Mouse (Mus musculus) liver, embryonic 11.5 days (tissue): Measurements from ENCODE around the gene Cdkal1. TPM values are rescaled to one million over a fixed set of nuclear protein-coding genes. Genes with fewer than 3 reads are reported as not detected.

Source experiments
- ATAC-seq: fragments of 200-750 bp; cut with Nextera tagmentation; replicated peaks from 2 replicates; pipeline ENCODE4 v1.8.0; 2017; ENCODE audit warnings: moderate number of reproducible peaks, mild to moderate bottlenecking, moderate TSS enrichment, moderate library complexity; ENCODE audit not compliant: low FRiP score
- DNase-seq: peaks from one replicate; pipeline ENCODE4 v3.0.0-alpha.2; 2017; ENCODE audit warnings: low spot score
- H3K27ac ChIP-seq: fragments of 300-500 bp; sonication (generic); 2 replicates; pipeline ENCODE4 v1.5.1; 2014; ENCODE audit warnings: mild to moderate bottlenecking, low read depth, low read length, control low read depth
- H3K27me3 ChIP-seq: fragments of 300-500 bp; sonication (generic); replicated peaks from 2 replicates; pipeline ENCODE4 v1.6.1; 2014; ENCODE audit warnings: low read length, mixed read lengths; ENCODE audit not compliant: control insufficient read depth, insufficient read depth
- H3K36me3 ChIP-seq: fragments of 300-500 bp; sonication (generic); 2 replicates; pipeline ENCODE4 v1.6.1; 2014; ENCODE audit warnings: mild to moderate bottlenecking, low read length, moderate library complexity, mixed read lengths; ENCODE audit not compliant: control insufficient read depth, insufficient read depth
- H3K4me1 ChIP-seq: fragments of 300-500 bp; sonication (generic); replicated peaks from 2 replicates; pipeline ENCODE4 v1.6.1; 2014; ENCODE audit warnings: low read length, mixed read lengths; ENCODE audit not compliant: control insufficient read depth, insufficient read depth
- H3K4me2 ChIP-seq: fragments of 300-500 bp; sonication (generic); 2 replicates; pipeline ENCODE4 v1.6.1; 2014; ENCODE audit warnings: mild to moderate bottlenecking, control low read depth, moderate library complexity
- H3K4me3 ChIP-seq: fragments of 300-500 bp; sonication (generic); 2 replicates; pipeline ENCODE4 v1.5.1; 2014; ENCODE audit warnings: low read depth, low read length, control low read depth
- H3K9ac ChIP-seq: fragments of 300-500 bp; sonication (generic); 2 replicates; pipeline ENCODE4 v1.6.1; 2014; ENCODE audit warnings: low read depth, low read length, control low read depth
- H3K9me3 ChIP-seq: fragments of 300-500 bp; sonication (generic); 2 replicates; pipeline ENCODE4 v1.6.1; 2016; ENCODE audit warnings: low read length, inconsistent platforms, mixed read lengths; ENCODE audit not compliant: control insufficient read depth
- WGBS: fragments of 180-500 bp; shearing (Covaris S2); extraction: QIAGEN DNeasy Blood & Tissue Kit; methylation state at CpG from one replicate; pipeline ENCODE4 v1.1.7; 2014; 5-methylcytosine and 5-hydroxymethylcytosine counted together
- polyA plus RNA-seq: library from polyadenylated mRNA; unstranded; fragments of >200 nt; fragmentation: Nextera tagmentation; extraction: Ambion mirVana; gene quantifications from 2 replicates; pipeline ENCODE4 v1.2.1, GENCODE M21; 2014

Cdkal1 gene
- polyA plus RNA-seq, 1 experiment from 2014 or later = 26.3 TPM

DNA sequence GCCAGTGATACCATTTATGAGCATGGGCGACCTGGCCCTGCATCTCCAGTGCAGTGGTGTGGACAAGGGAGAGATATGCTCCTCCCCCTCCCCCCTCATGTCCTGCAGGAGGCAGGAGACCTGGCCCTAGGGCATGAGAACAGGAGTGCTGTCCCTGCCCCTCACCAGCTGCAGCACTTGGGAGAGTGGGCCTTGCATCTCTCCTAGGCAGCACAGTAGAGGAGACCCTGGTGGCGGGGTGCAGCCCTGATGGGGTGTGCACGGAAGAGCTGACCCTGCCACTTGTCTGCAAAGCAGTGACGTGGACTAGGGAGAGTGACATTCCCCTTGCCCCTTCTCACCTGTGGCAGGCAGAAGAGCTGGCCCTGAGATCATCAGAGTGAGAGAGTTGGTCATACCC lies 593.3 kb downstream of the Cdkal1 start:
- DNase-seq (no peak), ATAC-seq (no peak)
- no peak overlapping the region for H3K4me2 ChIP-seq
- 74% methylated on average over 4 of the region's 4 CpGs for WGBS
- H3K4me3 ChIP-seq = no peak overlapping the region
- no peak overlapping the region for H3K9ac ChIP-seq
- H3K9me3 ChIP-seq = no peaks in the 10 kb centered on the region
- no peaks in the 10 kb centered on the region for H3K4me1 ChIP-seq
- no peaks in the 10 kb centered on the region for H3K27me3 ChIP-seq
- H3K36me3 ChIP-seq = no peaks in the 10 kb centered on the region
- H3K27ac ChIP-seq = no peak overlapping the region

- Histone ChIP-seq H3K4me3 (no peak overlapping the region), H3K4me1 (no peaks in the 10 kb centered on the region), H3K27ac (no peak overlapping the region), H3K27me3 (no peaks in the 10 kb centered on the region), H3K9ac (no peak overlapping the region), H3K4me2 (no peak overlapping the region), H3K36me3 (no peaks in the 10 kb centered on the region), H3K9me3 (no peaks in the 10 kb centered on the region)
- DNase-seq = no peak
- ATAC-seq = no peak
- 73% methylated on average over 4 of the region's 4 CpGs for WGBS
Observed at GRCm38 (mm10) chr13:29248535-29248934, 606.9 kb downstream of the Cdkal1 start.

DNA sequence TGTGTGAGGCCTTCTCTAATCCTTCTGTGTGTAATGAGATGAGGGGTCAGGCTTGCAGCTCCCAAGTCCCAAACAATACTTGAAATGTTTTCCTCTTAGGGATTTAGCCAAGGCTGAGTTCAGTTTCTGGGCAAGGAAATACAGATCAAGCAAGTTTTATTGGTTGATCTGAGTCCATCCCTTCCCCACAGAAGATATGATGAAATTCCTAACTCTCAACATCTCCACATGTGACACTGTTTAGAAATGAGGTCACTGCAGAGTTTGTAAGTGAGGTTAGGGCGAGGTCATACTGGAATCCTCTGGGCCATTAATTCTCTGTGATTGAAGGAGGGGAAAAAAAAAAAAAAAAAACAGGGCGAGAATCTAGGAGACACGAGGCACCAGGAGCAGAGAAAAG lies 607.7 kb downstream of the Cdkal1 start:
- ATAC-seq = no peak
- Histone ChIP-seq H3K4me2 (no peak overlapping the region), H3K36me3 (no peaks in the 10 kb centered on the region), H3K27me3 (no peaks in the 10 kb centered on the region), H3K4me3 (no peak overlapping the region), H3K27ac (no peak overlapping the region), H3K9ac (no peak overlapping the region), H3K4me1 (no peaks in the 10 kb centered on the region), H3K9me3 (no peaks in the 10 kb centered on the region)
- 61% methylated on average over 3 of the region's 3 CpGs for WGBS
- no peak for DNase-seq

- Histone ChIP-seq H3K9ac (no peak overlapping the region), H3K4me1 (no peaks in the 10 kb centered on the region), H3K9me3 (no peaks in the 10 kb centered on the region), H3K4me2 (no peak overlapping the region), H3K4me3 (no peak overlapping the region), H3K27me3 (no peaks in the 10 kb centered on the region), H3K27ac (no peak overlapping the region), H3K36me3 (no peaks in the 10 kb centered on the region)
- DNase-seq = no peak
- ATAC-seq = no peak
- WGBS = 46% methylated on average over 4 of the region's 4 CpGs
Observed at GRCm38 (mm10) chr13:29235065-29235464, 620.4 kb downstream of the Cdkal1 start.

DNA sequence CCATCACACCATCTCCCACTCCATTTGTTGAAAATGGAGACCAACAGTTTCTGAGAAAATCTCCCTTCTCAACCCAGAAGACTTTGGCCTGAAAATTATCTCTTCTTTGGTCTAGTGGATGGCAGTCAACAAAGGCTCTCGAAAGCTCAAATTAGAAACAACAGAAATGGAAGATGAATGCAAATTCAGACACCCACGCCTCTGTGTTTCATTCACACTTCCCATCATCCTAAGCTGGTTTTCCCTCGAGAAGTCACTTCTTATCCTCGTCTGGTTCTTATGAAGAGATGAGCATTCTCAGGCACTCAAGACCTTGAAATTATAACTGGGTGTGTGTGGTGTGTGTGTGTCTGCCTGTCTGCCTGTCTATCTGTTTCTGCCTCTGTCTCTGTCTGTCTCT lies 621.0 kb downstream of the Cdkal1 start:
- H3K27ac ChIP-seq = no peak overlapping the region
- no peak overlapping the region for H3K9ac ChIP-seq
- no peaks in the 10 kb centered on the region for H3K4me1 ChIP-seq
- H3K9me3 ChIP-seq = no peaks in the 10 kb centered on the region
- H3K27me3 ChIP-seq = no peaks in the 10 kb centered on the region
- DNase-seq = no peak
- no peak overlapping the region for H3K4me3 ChIP-seq
- H3K4me2 ChIP-seq = no peak overlapping the region
- WGBS = 77% methylated on average over 4 of the region's 4 CpGs
- H3K36me3 ChIP-seq = no peaks in the 10 kb centered on the region
- ATAC-seq = no peak

DNA sequence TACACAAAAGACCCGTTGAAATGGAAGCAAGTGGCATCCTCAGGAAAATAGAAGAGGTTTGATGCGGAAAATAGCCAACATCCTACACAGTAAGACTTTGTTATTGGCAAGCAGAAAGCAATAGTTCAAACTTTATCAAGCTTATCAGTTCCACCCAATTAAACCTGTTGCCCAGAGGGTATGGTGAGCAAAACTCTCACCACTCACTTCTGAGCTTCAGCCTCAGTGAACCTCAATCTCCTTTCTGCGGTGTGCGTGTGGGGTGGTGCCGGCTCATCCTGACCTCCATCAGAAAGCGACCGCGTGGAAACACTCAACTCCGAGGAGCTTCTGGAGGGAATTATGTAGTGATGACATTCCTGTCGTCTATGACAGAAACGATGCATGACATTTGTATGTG lies 621.5 kb downstream of the Cdkal1 start:
- no peaks in the 10 kb centered on the region for H3K36me3 ChIP-seq

GRCm38 (mm10) chr13:29232681-29233080 lies 622.8 kb downstream of the Cdkal1 start:
- Histone ChIP-seq H3K4me3 (no peak overlapping the region), H3K4me1 (no peaks in the 10 kb centered on the region), H3K27ac (no peak overlapping the region), H3K27me3 (no peaks in the 10 kb centered on the region), H3K9me3 (no peaks in the 10 kb centered on the region), H3K36me3 (no peaks in the 10 kb centered on the region), H3K4me2 (no peak overlapping the region), H3K9ac (no peak overlapping the region)
- ATAC-seq (no peak), DNase-seq (no peak)
- WGBS = 50% methylated on average over 4 of the region's 4 CpGs

More for the DNA sequence above, 621.5 kb downstream of the Cdkal1 start:
- Histone ChIP-seq H3K27ac (no peak overlapping the region), H3K27me3 (no peaks in the 10 kb centered on the region), H3K4me2 (no peak overlapping the region), H3K4me3 (no peak overlapping the region), H3K9ac (no peak overlapping the region), H3K4me1 (no peaks in the 10 kb centered on the region), H3K9me3 (no peaks in the 10 kb centered on the region)
- ATAC-seq (no peak), DNase-seq (no peak)
- 89% methylated on average over 11 of the region's 11 CpGs for WGBS

DNA sequence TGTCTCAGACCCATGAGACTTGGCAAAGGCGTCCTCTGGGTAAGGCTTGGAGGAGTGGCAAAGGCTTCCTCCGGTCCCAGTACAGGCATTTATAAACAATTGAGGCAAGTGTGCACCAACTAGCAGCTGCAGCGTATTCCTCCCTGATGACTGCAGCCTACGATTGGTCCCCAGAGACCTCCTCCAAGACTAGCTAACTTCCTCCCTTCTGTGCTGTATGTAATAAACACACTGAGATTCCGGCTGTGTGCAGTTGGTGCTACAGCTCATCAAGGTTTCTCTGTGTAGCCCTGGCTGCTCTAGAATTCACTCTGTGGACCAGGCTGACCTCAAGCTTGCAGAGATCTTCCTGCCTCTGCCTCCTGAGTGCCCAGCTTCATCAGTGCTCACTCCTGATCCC lies 630.7 kb downstream of the Cdkal1 start:
- no peak for DNase-seq
- 75% methylated on average over 5 of the region's 5 CpGs for WGBS
- no peak overlapping the region for H3K4me3 ChIP-seq
- H3K9ac ChIP-seq = no peak overlapping the region
- H3K4me1 ChIP-seq = no peaks in the 10 kb centered on the region
- no peak overlapping the region for H3K4me2 ChIP-seq
- no peaks in the 10 kb centered on the region for H3K27me3 ChIP-seq
- ATAC-seq = no peak
- H3K27ac ChIP-seq = no peak overlapping the region
- H3K36me3 ChIP-seq = no peaks in the 10 kb centered on the region
- no peaks in the 10 kb centered on the region for H3K9me3 ChIP-seq

DNA sequence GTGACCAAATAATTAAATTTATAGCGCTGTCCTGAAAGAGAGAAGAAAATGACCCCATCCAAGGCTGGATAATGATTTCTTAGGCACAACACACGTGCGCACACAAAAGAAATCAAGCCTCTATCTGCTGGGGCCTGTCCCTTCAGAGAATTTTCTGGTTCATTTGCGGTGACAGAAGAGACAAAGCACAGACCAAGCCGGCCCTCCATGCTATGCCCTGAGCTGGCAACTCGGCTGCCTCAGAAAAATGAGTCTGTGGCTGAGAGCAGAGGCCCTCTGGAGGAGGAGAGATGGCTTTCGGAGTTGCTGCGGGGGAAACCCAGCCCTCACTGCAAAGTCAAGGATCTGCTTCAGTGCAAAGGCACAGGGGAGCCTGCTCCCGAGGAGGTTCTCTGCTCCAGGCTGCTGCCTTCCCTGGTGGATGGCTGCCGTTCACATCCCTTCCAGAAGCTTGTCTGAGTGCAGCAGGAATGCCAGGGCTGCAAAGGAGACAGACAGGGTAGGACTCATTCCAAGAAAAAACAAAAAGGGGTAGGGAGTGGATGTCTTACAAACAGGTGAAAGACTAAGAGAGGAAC lies 633.1 kb downstream of the Cdkal1 start:
- Histone ChIP-seq H3K27me3 (no peaks in the 10 kb centered on the region), H3K36me3 (no peaks in the 10 kb centered on the region), H3K9ac (no peak overlapping the region), H3K4me1 (no peaks in the 10 kb centered on the region), H3K4me2 (no peak overlapping the region), H3K4me3 (no peak overlapping the region), H3K9me3 (no peaks in the 10 kb centered on the region), H3K27ac (no peak overlapping the region)
- DNase-seq (no peak), ATAC-seq (no peak)
- 50% methylated on average over 10 of the region's 10 CpGs for WGBS
